Comparison of ENCODE assay signal across 10 mouse cellular contexts in genomic region chr1:191989060-191989459, GRCm38 (mm10). TPM values are rescaled to one million over a fixed set of nuclear protein-coding genes. Genes with fewer than 3 reads are reported as not detected.
DNase-seq lines count a peak whose midpoint lies in the region; ATAC-seq and TF ChIP-seq lines count a peak whose summit lies in the region.
"Had no signal": no experiment of that assay in that cellular context is flagged by ENCODE, and none has a peak within 500 bp of the region (broad histone marks: within the 10 kb centered on the region; RNA-seq: fewer than 3 reads in every experiment).

No protein-coding gene starts in this region.

- H3K27me3 ChIP-seq in megakaryocyte, embryonic 14.5 days (replicated peaks) = peaks cover 22% of the 10 kb centered on the region
- H3K27me3 ChIP-seq in forebrain, embryonic 13.5 days = no peaks in the 10 kb centered on the region
- H3K27me3 ChIP-seq in limb, embryonic 15.5 days = peaks cover 11% of the 10 kb centered on the region
- 0 out of 2 replicates have a peak, but pooled peaks cover 5% of the 10 kb centered on the region for H3K27me3 ChIP-seq in stomach, embryonic 15.5 days (replicated peaks)
- H3K27me3 ChIP-seq in thymus, adult 2 months (ENCODE audit: control insufficient read depth, insufficient read depth, low read length) = no peaks in the 10 kb centered on the region

- H3K4me2 ChIP-seq in forebrain, embryonic 13.5 days = peak overlapping the region; percentile 70
- H3K4me2 ChIP-seq in limb, embryonic 15.5 days = peak overlapping the region; percentile 51; the same call in 1 of the 2 replicates
- peak overlapping the region; percentile 60 for H3K4me2 ChIP-seq in stomach, embryonic 15.5 days

- no peak for TF ChIP-seq POLR2A in thymus, adult 2 months (IDR thresholded peaks at IDR 0.05; ENCODE audit: control insufficient read depth, extremely low read depth, insufficient read depth, low read length, poor library complexity)

- H3K9ac ChIP-seq in forebrain, embryonic 13.5 days = no peak overlapping the region
- no peak overlapping the region for H3K9ac ChIP-seq in limb, embryonic 15.5 days
- no peak overlapping the region for H3K9ac ChIP-seq in stomach, embryonic 15.5 days

- ATAC-seq in megakaryocyte, adult 5-6 weeks (ENCODE audit: poor library complexity, severe bottlenecking) = no peak
- no peak for ATAC-seq in forebrain, embryonic 13.5 days
- no peak for ATAC-seq in limb, embryonic 15.5 days (ENCODE audit: insufficient number of reproducible peaks, low FRiP score, low TSS enrichment, low read depth)
- ATAC-seq in stomach, embryonic 15.5 days (ENCODE audit: insufficient read depth, low FRiP score, low read depth) = no peak

- H3K27ac ChIP-seq in forebrain, embryonic 13.5 days = no peak overlapping the region
- no peak overlapping the region for H3K27ac ChIP-seq in limb, embryonic 15.5 days
- H3K27ac ChIP-seq in stomach, embryonic 15.5 days = no peak overlapping the region
- no peak overlapping the region for H3K27ac ChIP-seq in thymus, adult 2 months (ENCODE audit: control insufficient read depth, insufficient read depth, low read length)

- H3K36me3 ChIP-seq in megakaryocyte, embryonic 14.5 days (replicated peaks; ENCODE audit: low read length) = peaks cover 9% of the 10 kb centered on the region
- no peaks in the 10 kb centered on the region for H3K36me3 ChIP-seq in forebrain, embryonic 13.5 days (ENCODE audit: poor library complexity, severe bottlenecking)
- H3K36me3 ChIP-seq in limb, embryonic 15.5 days = no peaks in the 10 kb centered on the region
- no peaks in the 10 kb centered on the region for H3K36me3 ChIP-seq in stomach, embryonic 15.5 days
- no peaks in the 10 kb centered on the region for H3K36me3 ChIP-seq in thymus, adult 2 months (ENCODE audit: control insufficient read depth, insufficient read depth, low read length)

- H3K9me3 ChIP-seq in megakaryocyte, embryonic 14.5 days = no peaks in the 10 kb centered on the region
- H3K9me3 ChIP-seq in forebrain, embryonic 13.5 days (replicated peaks) = no peaks in the 10 kb centered on the region
- H3K9me3 ChIP-seq in limb, embryonic 15.5 days = no peaks in the 10 kb centered on the region
- H3K9me3 ChIP-seq in stomach, embryonic 15.5 days = no peaks in the 10 kb centered on the region

- H3K4me3 ChIP-seq in megakaryocyte, embryonic 14.5 days (replicated peaks) = peak overlapping the region; percentile 73
- H3K4me3 ChIP-seq in forebrain, embryonic 13.5 days = no peak overlapping the region
- peak overlapping the region; percentile 59 for H3K4me3 ChIP-seq in limb, embryonic 15.5 days
- peak overlapping the region; percentile 54; the same call in 1 of the 2 replicates for H3K4me3 ChIP-seq in stomach, embryonic 15.5 days (replicated peaks)
- H3K4me3 ChIP-seq in thymus, adult 2 months (ENCODE audit: control insufficient read depth, insufficient read depth, low read length) = no peak overlapping the region

- DNase-seq in thymus, adult 2 months = no peak
- no peak for DNase-seq in adrenal gland, adult 8-10 months
- DNase-seq: cerebellum, adult 11-12 months; kidney, postnatal 14 days had no signal

- peaks cover 39% of the 10 kb centered on the region for H3K4me1 ChIP-seq in megakaryocyte, embryonic 14.5 days
- peaks cover 4% of the 10 kb centered on the region; the same call in 1 of the 2 replicates for H3K4me1 ChIP-seq in forebrain, embryonic 13.5 days
- 0 out of 2 replicates have a peak, but pooled peaks cover 4% of the 10 kb centered on the region for H3K4me1 ChIP-seq in limb, embryonic 15.5 days
- no peaks in the 10 kb centered on the region for H3K4me1 ChIP-seq in stomach, embryonic 15.5 days
- 0 out of 2 replicates have a peak, but pooled peaks cover 3% of the 10 kb centered on the region for H3K4me1 ChIP-seq in thymus, adult 2 months (replicated peaks; ENCODE audit: control insufficient read depth, insufficient read depth, low read length)

- 90% methylated on average over 5 of the region's 5 CpGs for WGBS in forebrain, embryonic 13.5 days
- WGBS in limb, embryonic 15.5 days = 86% methylated on average over 5 of the region's 5 CpGs
- WGBS in stomach, embryonic 15.5 days = 91% methylated on average over 4 of the region's 5 CpGs
- WGBS in thymus, adult 2 months = 92% methylated on average over 5 of the region's 5 CpGs

- no peak for TF ChIP-seq CTCF in thymus, adult 2 months (IDR thresholded peaks at IDR 0.05; ENCODE audit: borderline replicate concordance, control insufficient read depth, extremely low read depth, insufficient read depth, low read length, poor library complexity)

RNA-seq across cellular contexts. Expression of gene Rd3, which starts 11.9 kb away (rescaled TPM):
- 0.88 and 1.3 TPM in 2 replicates for polyA plus RNA-seq in megakaryocyte, embryonic 14.5 days (2012; ENCODE audit: insufficient read depth, low replicate concordance)
- 0.18 and 0.38 TPM in 2 replicates for total RNA-seq in megakaryocyte, adult 5-6 weeks (2015)
- 0.22 TPM in 1 of 2 replicates, not detected in the other for total RNA-seq in megakaryocyte, adult 5-6 weeks (2017)
- 1.8 and 3.0 TPM in 2 replicates for polyA plus RNA-seq in forebrain, embryonic 13.5 days (2015; fragmentation: Nextera tagmentation; extraction: Ambion mirVana)
- polyA plus RNA-seq in limb, embryonic 15.5 days (2015; fragmentation: Nextera tagmentation; extraction: Ambion mirVana) = 0.37 and 0.89 TPM in 2 replicates
- polyA plus RNA-seq in stomach, embryonic 15.5 days (2015; fragmentation: Nextera tagmentation; extraction: Ambion mirVana) = 0.15 and 0.32 TPM in 2 replicates
- 0.71 and 1.5 TPM in 2 replicates for polyA plus RNA-seq in thymus, adult 2 months (2012; rRNA removed)
- under 1 TPM in 2 of 4 experiments, not detected in 2; 0.21 to 0.22 TPM for total RNA-seq in adrenal gland, adult 8-10 months (2022)
- total RNA-seq: monocyte, adult 5-6 weeks had no signal

Comparison
In these comparisons a context has a peak if more than half of its experiments do, and no peak if none do; other contexts are left out.
1. H3K4me3 ChIP-seq: peak in megakaryocyte, embryonic 14.5 days (single experiment), limb, embryonic 15.5 days (single experiment) and stomach, embryonic 15.5 days (single experiment); none in forebrain, embryonic 13.5 days (single experiment) and thymus, adult 2 months (single experiment).
2. Peak in every context shown above with its lines, with median percentiles within 50 percentile points of each other: H3K4me2 ChIP-seq.